Mouse (Mus musculus) erythroblast, embryonic 14.5 days (primary cell): Measurements from ENCODE around the gene Fgf3.

Experiments used
- GATA1 ChIP-seq: IDR thresholded peaks from 2 replicates; pipeline ENCODE4 v1.6.1; 2012; ENCODE audit warnings: low read length, inconsistent platforms, mixed read lengths
- TAL1 ChIP-seq: IDR thresholded peaks from 3 replicates; pipeline ENCODE4 v1.6.1; 2012; ENCODE audit warnings: low read length, inconsistent platforms, mixed read lengths

- no peak for TF ChIP-seq TAL1
- no peak for TF ChIP-seq GATA1
These were observed 30.8 kb upstream of the Fgf3 start for GRCm38 (mm10) chr7:144807036-144807435.
